Mouse (Mus musculus): ENCODE measurements around the gene Srebf1.

DNA sequence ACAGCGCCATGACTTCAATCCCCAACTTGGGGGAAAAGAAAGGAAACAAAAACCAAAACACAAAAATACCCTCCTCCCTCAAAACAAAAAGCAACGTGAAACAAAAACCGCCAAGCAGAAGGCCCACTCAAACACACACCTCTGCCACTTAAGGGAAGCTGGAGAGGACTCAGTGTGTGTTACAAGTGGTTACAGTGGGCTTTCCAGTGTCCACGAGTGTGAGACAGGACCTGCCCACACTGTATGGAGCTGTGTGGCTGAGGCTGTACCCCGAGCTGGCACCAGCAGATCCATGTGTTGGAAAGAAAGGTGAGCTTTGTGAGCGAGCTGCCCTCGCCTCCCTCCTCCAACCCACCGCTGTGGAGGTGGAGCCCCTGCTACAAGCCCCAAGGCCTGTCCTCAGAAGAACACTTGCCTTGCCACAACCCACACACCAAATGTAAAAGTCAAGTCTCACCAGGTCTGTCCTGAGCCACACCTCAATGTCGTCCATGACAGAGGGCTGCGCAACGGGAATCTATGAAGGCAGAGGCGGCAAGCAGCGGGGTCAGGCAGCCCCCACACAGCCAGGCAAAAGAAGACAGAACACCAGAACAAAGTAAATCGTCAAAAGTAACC is 10.2 kb upstream of the Srebf1 start:
- TF ChIP-seq POLR2A (IDR thresholded peaks at IDR 0.05; ENCODE audit: insufficient read length, low read depth): no peak
- TF ChIP-seq USF1 (IDR thresholded peaks at IDR 0.05; ENCODE audit: low read depth): no peak
- no peak for TF ChIP-seq REST (IDR thresholded peaks at IDR 0.05; ENCODE audit: insufficient read depth, insufficient read length)
- TF ChIP-seq TCF12 (IDR thresholded peaks at IDR 0.05; ENCODE audit: insufficient read depth, poor library complexity, severe bottlenecking): no peak
- TF ChIP-seq CEBPB (IDR thresholded peaks at IDR 0.05; ENCODE audit: insufficient read depth, poor library complexity, severe bottlenecking): no peak
- no peak for TF ChIP-seq E2F4 (IDR thresholded peaks at IDR 0.05; ENCODE audit: insufficient read depth)
- TF ChIP-seq MYOD1 (IDR thresholded peaks at IDR 0.05; ENCODE audit: control insufficient read depth in 1 of 3, insufficient read length in 2 of 3, low read depth in 2 of 3): no peak
- no peak for TF ChIP-seq SRF (IDR thresholded peaks at IDR 0.05; ENCODE audit: control insufficient read depth, insufficient read length, low read depth)
- no peak for TF ChIP-seq POLR2AphosphoS2 (IDR thresholded peaks at IDR 0.05; ENCODE audit: insufficient read length, low read depth)
